Mouse (Mus musculus): ENCODE results near the gene Rasl12. TPM values are rescaled to one million over a fixed set of nuclear protein-coding genes. Genes with fewer than 3 reads are reported as not detected.

Rasl12 gene
- 2.4 and 3.4 TPM in 2 replicates for polyA plus RNA-seq (2021; fragmentation: Nextera tagmentation)
- long read RNA-seq, experiment 1, transcript Rasl12-201 (5 exons, 2,390 nt) = major isoform, 11 of 12 reads
- long read RNA-seq, experiment 1, partial matches to known transcripts = 0 of 12 reads
- long read RNA-seq, experiment 1, other reads (novel, unspliced or antisense) = 1 of 12 reads
- long read RNA-seq, experiment 2, transcript Rasl12-201 (5 exons, 2,390 nt) = major isoform, 34 of 38 reads
- long read RNA-seq, experiment 2, partial matches to known transcripts = 0 of 38 reads
- long read RNA-seq, experiment 2, other reads (novel, unspliced or antisense) = 3 of 38 reads

GRCm38 (mm10) chr9:65398279-65398678 is at the start of gene Rasl12:
Rasl12 (plus strand) TSS chr9:65398506.

DNA sequence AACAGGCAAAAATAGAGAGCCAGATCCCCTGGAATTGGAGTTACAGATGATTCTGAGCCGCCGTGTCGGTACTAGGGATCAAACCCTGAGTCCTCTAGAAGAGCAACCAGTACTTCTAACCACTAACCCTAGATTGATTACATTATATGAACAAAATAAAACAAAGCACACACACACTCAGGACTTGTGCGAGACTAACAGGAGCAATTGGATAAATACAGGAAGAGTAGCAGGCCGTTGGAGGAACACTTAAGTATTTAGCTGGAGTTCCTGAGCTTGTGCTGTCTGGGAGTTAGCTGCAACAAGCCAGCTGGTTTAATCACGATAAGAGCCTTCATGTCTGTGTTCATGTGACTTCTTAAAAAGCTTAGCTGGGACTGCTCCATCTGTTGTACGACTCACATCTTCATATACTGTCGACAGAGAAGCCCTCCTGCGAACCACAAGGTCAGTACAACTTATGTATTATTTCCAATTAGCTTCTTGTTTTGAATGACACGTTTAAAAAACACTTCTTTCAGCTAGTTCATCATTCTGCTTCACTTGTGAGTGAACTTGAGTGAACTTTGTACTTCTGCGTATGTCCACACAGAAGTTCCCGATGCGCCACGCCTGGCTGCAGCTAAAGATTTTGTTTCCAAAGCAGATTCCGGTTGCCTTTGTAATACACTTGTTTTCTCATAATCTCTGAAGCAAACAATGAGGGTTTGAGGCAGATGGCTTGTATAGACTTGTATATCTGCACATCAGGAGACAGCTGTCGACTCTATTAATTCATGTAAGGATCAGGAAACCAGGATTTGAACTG is 37.5 kb upstream of the Rasl12 start, which contains the start of gene Ubap1l:
Gene Ubap1l (plus strand): TSS at position 401 of the 808 bp plus-strand sequence.

DNA sequence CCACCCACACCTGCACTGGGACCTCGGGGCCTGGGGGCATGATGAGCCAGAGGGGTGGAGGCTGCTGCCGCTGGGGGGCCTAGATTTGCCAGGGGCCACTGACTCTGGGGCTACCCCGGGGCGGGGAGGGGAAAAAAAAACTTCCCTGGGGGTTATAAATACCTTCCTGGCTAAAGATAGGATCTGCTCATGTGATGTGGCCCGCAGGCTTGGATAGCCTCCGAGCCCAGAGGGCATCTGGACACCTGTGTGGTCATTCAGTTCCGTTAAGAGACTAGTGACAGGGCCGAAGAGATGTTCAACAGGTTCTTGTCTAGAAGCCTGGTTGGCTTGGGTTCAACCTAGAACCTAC is 6.7 kb upstream of the Rasl12 start, which contains the start of gene Kbtbd13:
Gene Kbtbd13 (minus strand): TSS at position 40 of the 352 bp plus-strand sequence.

GRCm38 (mm10) chr9:65422760-65423501 is 24.6 kb downstream of the Rasl12 start, which contains the start of gene Slc51b:
Slc51b (minus strand) TSS chr9:65422955.

DNA sequence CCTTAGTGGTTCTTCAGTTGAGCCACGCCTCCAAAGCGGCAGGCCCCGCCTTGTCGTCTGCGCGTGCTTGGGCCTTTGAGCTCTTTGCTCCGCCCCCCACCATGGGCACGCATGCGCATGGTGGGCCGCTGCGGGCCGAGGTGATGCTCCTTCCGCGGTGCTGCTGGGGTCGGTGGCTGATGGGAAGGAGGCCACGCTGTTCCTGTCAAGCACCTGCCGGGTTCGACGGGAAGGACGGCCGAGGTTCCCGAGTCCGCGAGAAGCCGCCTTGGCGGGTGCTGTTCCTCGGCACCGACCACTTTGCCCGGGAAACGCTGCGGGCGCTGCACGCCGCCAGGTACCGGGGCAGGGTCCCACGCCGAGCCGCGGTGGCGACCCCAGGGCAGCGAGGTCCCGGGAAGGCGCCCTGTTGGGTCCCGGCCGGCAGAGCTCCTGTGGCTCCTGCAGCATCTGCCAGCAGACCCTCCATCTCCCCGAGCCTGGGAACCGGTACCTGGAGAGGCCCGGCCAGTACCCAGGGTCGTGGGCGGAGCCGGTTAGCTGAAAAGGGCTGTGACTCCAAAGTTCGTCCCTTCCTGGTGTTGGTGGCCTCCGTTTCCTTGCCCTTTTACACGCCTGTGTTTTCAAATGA is 37.5 kb downstream of the Rasl12 start, which contains the start of gene Mtfmt:
Gene Mtfmt (plus strand): TSS at position 112 of the 631 bp plus-strand sequence.

GRCm38 (mm10) chr9:65460732-65461442 is 62.6 kb downstream of the Rasl12 start, which contains the start of gene Spg21:
Spg21 (plus strand) TSS chr9:65460947.

Other genes with a start within 250 kb of the Rasl12 start
- gene Parp16, start 203.2 kb upstream of the Rasl12 start, polyA plus RNA-seq (2021; fragmentation: Nextera tagmentation) = 2.0 and 2.5 TPM in 2 replicates
- 0.04 TPM in 1 of 2 replicates, not detected in the other for gene Cilp, start 133.3 kb upstream of the Rasl12 start, polyA plus RNA-seq (2021; fragmentation: Nextera tagmentation)
- 23.4 and 25.7 TPM in 2 replicates for gene Clpx, start 104.2 kb upstream of the Rasl12 start, polyA plus RNA-seq (2021; fragmentation: Nextera tagmentation)
- gene Pdcd7, start 52.4 kb upstream of the Rasl12 start, polyA plus RNA-seq (2021; fragmentation: Nextera tagmentation) = 6.8 and 8.5 TPM in 2 replicates
- gene Ubap1l, start 37.5 kb upstream of the Rasl12 start, polyA plus RNA-seq (2021; fragmentation: Nextera tagmentation) = 0.10 TPM in 1 of 2 replicates, not detected in the other
- 0.28 and 0.29 TPM in 2 replicates for gene Kbtbd13, start 6.9 kb upstream of the Rasl12 start, polyA plus RNA-seq (2021; fragmentation: Nextera tagmentation)
- 0.30 TPM in 1 of 2 replicates, not detected in the other for gene Slc51b, start 24.4 kb downstream of the Rasl12 start, polyA plus RNA-seq (2021; fragmentation: Nextera tagmentation)
- 10.3 and 12.3 TPM in 2 replicates for gene Mtfmt, start 37.3 kb downstream of the Rasl12 start, polyA plus RNA-seq (2021; fragmentation: Nextera tagmentation)
- gene Spg21, start 62.4 kb downstream of the Rasl12 start, polyA plus RNA-seq (2021; fragmentation: Nextera tagmentation) = 50.2 and 52.2 TPM in 2 replicates
- gene Ankdd1a, start 121.7 kb downstream of the Rasl12 start, polyA plus RNA-seq (2021; fragmentation: Nextera tagmentation) = 0.39 TPM in 1 of 2 replicates, not detected in the other
- 5.1 and 5.6 TPM in 2 replicates for gene Plekho2, start 181.5 kb downstream of the Rasl12 start, polyA plus RNA-seq (2021; fragmentation: Nextera tagmentation)
- gene Pif1, start 188.7 kb downstream of the Rasl12 start, polyA plus RNA-seq (2021; fragmentation: Nextera tagmentation) = 0.16 and 0.24 TPM in 2 replicates
- gene Rbpms2, start 231.1 kb downstream of the Rasl12 start, polyA plus RNA-seq (2021; fragmentation: Nextera tagmentation) = 3.2 and 3.4 TPM in 2 replicates